Mouse (Mus musculus): ENCODE data around the gene Crtac1. TPM values are rescaled to one million over a fixed set of nuclear protein-coding genes. Genes with fewer than 3 reads are reported as not detected.

Gene Crtac1
- polyA plus RNA-seq, 1 experiment from 2014 or later = 43.8 TPM

DNA sequence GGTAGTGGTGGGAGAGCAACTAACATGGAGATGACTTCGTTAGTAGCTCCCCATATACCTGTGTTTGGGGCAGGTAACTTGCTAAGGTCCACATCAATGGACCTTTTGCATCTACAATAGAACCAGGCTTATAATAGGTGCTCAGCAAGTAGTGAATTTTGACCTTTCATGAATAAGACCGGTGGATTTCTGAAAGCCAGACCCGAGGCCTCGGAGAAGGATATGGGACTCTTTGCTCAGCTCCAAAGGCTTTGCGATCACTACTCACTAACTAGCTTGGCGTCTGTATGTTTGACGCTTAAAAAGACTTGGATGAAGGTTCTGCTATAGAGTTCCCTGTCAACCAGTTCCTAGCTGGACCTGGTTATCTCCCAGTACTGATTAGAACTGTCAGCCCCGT, 1.2 kb upstream of the Crtac1 start:
- Histone ChIP-seq H3K9ac (peak overlapping the region; percentile 83), H3K4me1 (replicated peaks; ENCODE audit: control insufficient read depth, insufficient read depth, low read length) (peaks cover 16% of the 10 kb centered on the region), H3K36me3 (replicated peaks; ENCODE audit: control insufficient read depth, insufficient read depth) (no peaks in the 10 kb centered on the region), H3K27ac (peak overlapping the region; percentile 91), H3K27me3 (ENCODE audit: control insufficient read depth, insufficient read depth, low read length) (peaks cover 17% of the 10 kb centered on the region), H3K4me2 (replicated peaks) (peak overlapping the region; percentile 91), H3K4me3 (replicated peaks; ENCODE audit: low read length) (peak overlapping the region; percentile 63), H3K9me3 (ENCODE audit: control insufficient read depth, low read length) (no peaks in the 10 kb centered on the region)
- WGBS = 56% methylated on average over 8 of the region's 8 CpGs
- ATAC-seq (ENCODE audit: low FRiP score) (no peak), DNase-seq (ENCODE audit: low spot score) (no peak)

DNA sequence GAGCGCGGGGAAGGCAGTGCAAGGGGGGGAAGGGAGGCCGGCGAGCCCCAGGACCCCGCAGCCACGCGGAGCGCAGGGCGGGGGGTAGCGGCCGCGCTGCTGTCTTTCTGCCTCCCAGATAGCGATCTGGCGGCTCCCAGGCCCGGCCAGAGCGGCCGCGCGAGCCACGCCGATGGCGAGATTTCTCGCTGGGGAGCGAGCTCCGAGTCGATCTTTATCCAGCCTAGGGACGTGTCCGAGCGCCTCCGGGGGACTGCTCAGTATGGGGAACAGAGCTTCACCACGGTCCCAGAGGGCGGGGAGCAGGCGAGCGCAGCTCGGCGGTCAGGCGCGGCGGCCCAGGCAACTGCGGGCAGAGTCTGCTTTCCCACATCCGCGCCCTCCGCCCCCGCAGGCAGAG, 608 bp upstream of the Crtac1 start:
- Histone ChIP-seq H3K9ac (peak overlapping the region; percentile 83), H3K4me3 (replicated peaks; ENCODE audit: low read length) (peak overlapping the region; percentile 63), H3K27me3 (ENCODE audit: control insufficient read depth, insufficient read depth, low read length) (peaks cover 17% of the 10 kb centered on the region), H3K9me3 (ENCODE audit: control insufficient read depth, low read length) (no peaks in the 10 kb centered on the region), H3K27ac (peak overlapping the region; percentile 91), H3K4me1 (replicated peaks; ENCODE audit: control insufficient read depth, insufficient read depth, low read length) (peaks cover 16% of the 10 kb centered on the region), H3K36me3 (replicated peaks; ENCODE audit: control insufficient read depth, insufficient read depth) (no peaks in the 10 kb centered on the region), H3K4me2 (replicated peaks) (peak overlapping the region; percentile 91)
- DNase-seq (ENCODE audit: low spot score) = peak; percentile 65
- WGBS = 0% methylated on average over 24 of the region's 44 CpGs
- ATAC-seq (ENCODE audit: low FRiP score) = peak; percentile 64

DNA sequence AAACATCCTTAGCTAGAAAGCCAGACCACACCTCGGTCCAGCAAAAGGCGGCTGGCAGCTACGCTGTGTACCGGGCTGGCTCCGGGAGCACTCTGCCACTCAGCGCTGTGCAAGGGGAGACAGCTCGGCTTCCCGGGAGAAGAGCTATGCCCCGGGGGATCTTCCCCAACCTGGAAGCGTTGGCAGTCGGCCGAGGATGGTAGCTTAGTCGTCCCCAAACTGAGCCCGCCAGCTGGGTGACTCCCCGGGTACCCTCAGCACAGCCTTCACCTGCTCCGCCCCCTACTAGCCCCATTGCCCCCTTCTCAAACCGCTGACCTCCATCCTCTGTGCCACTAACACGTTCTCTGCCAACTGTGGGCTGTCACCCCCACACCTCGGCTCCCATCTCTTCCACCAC, 602 bp downstream of the Crtac1 start:
- Histone ChIP-seq H3K27ac (no peak overlapping the region; the same call in 1 of the 2 replicates), H3K4me2 (replicated peaks) (peak overlapping the region; percentile 91), H3K4me1 (replicated peaks; ENCODE audit: control insufficient read depth, insufficient read depth, low read length) (peaks cover 16% of the 10 kb centered on the region)

DNA sequence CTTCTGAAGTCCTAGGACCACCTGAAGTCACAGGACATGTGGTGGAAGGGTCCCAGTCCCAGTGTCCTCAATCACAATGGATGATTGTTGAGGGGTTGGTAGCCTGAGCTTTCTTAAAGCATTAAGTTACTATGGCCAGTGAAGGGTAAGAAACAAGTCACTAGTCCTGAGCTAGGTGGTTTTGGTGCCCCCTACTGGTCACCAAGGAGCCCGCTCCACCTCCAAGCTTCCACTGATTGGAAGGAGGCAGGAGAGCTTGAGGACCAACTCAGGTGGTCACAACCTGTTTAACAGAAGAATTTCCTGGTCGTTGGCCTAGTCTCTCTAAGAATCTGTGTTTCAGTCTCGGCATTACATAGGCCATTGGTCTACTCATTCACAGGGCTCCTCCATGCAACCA, 2.2 kb downstream of the Crtac1 start:
- ATAC-seq (ENCODE audit: low FRiP score) (no peak), DNase-seq (ENCODE audit: low spot score) (peak; percentile 81)
- Histone ChIP-seq H3K9me3 (ENCODE audit: control insufficient read depth, low read length) (no peaks in the 10 kb centered on the region), H3K9ac (no peak overlapping the region), H3K4me2 (replicated peaks) (no peak overlapping the region), H3K4me1 (replicated peaks; ENCODE audit: control insufficient read depth, insufficient read depth, low read length) (peaks cover 16% of the 10 kb centered on the region), H3K27me3 (ENCODE audit: control insufficient read depth, insufficient read depth, low read length) (0 out of 2 replicates have a peak, but pooled peaks cover 8% of the 10 kb centered on the region), H3K4me3 (replicated peaks; ENCODE audit: low read length) (no peak overlapping the region), H3K36me3 (replicated peaks; ENCODE audit: control insufficient read depth, insufficient read depth) (no peaks in the 10 kb centered on the region), H3K27ac (no peak overlapping the region)
- WGBS = 9% methylated on average over 3 of the region's 3 CpGs

More for the DNA sequence above, 602 bp downstream of the Crtac1 start:
- Histone ChIP-seq H3K36me3 (replicated peaks; ENCODE audit: control insufficient read depth, insufficient read depth) (no peaks in the 10 kb centered on the region), H3K9me3 (ENCODE audit: control insufficient read depth, low read length) (no peaks in the 10 kb centered on the region), H3K4me3 (replicated peaks; ENCODE audit: low read length) (peak overlapping the region; percentile 63), H3K27me3 (ENCODE audit: control insufficient read depth, insufficient read depth, low read length) (peaks cover 17% of the 10 kb centered on the region), H3K9ac (peak overlapping the region; percentile 83)
- 3% methylated on average over 19 of the region's 19 CpGs for WGBS
- no peak for DNase-seq (ENCODE audit: low spot score)
- ATAC-seq (ENCODE audit: low FRiP score) = 0 out of 2 replicates have a peak, but pooled peaks have one; percentile 4

DNA sequence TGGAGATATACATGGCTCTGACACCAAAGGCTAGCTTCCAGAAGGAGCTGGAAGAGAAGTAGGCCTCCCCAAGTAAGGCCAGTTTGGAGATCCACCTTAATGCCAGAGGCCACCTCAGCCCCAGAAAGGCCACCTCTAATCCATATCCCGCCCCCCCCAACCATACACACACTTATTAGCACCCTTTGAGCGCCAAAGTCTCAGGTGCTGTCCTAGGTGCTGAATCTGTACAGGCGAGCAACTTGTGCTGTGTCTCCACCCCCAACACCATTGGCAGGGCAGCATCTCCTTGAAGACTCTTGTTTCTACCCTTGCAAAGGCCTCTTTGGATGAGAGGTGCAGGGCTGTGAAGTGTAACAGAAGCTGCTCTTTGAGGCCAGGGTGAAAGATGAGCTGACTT, 6.4 kb downstream of the Crtac1 start:
- Histone ChIP-seq H3K9ac (no peak overlapping the region), H3K36me3 (replicated peaks; ENCODE audit: control insufficient read depth, insufficient read depth) (no peaks in the 10 kb centered on the region), H3K27me3 (ENCODE audit: control insufficient read depth, insufficient read depth, low read length) (no peaks in the 10 kb centered on the region), H3K4me2 (replicated peaks) (no peak overlapping the region), H3K4me1 (replicated peaks; ENCODE audit: control insufficient read depth, insufficient read depth, low read length) (no peaks in the 10 kb centered on the region), H3K4me3 (replicated peaks; ENCODE audit: low read length) (no peak overlapping the region), H3K9me3 (ENCODE audit: control insufficient read depth, low read length) (no peaks in the 10 kb centered on the region), H3K27ac (no peak overlapping the region)
- ATAC-seq (ENCODE audit: low FRiP score) (no peak), DNase-seq (ENCODE audit: low spot score) (no peak)
- 30% methylated on average over 3 of the region's 3 CpGs for WGBS

DNA sequence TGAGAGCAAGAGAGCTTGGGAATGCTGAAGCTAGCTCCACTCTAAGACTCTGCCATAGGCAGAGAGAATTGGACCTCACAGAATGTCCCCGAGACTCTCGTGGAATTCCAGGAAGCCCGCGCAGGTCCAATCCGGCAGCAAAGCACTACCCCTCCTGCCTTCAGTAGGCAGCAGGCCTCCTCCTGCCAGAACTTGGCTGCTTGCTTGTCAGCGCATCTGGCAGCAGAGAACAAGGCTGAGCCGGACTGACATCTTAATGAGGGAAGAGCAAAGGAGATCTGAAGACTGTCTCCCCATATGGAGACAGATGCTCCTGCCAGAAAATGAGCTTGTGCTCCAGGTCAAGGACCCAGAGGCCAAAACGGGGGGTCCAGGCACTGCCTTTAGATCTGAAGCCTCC, 16.5 kb downstream of the Crtac1 start:
- ATAC-seq (ENCODE audit: low FRiP score) (no peak), DNase-seq (ENCODE audit: low spot score) (no peak)
- Histone ChIP-seq H3K9ac (no peak overlapping the region), H3K4me1 (replicated peaks; ENCODE audit: control insufficient read depth, insufficient read depth, low read length) (no peaks in the 10 kb centered on the region), H3K36me3 (replicated peaks; ENCODE audit: control insufficient read depth, insufficient read depth) (no peaks in the 10 kb centered on the region), H3K4me3 (replicated peaks; ENCODE audit: low read length) (no peak overlapping the region), H3K27me3 (ENCODE audit: control insufficient read depth, insufficient read depth, low read length) (no peaks in the 10 kb centered on the region), H3K27ac (no peak overlapping the region), H3K9me3 (ENCODE audit: control insufficient read depth, low read length) (no peaks in the 10 kb centered on the region), H3K4me2 (replicated peaks) (no peak overlapping the region)
- WGBS = 74% methylated on average over 8 of the region's 8 CpGs

DNA sequence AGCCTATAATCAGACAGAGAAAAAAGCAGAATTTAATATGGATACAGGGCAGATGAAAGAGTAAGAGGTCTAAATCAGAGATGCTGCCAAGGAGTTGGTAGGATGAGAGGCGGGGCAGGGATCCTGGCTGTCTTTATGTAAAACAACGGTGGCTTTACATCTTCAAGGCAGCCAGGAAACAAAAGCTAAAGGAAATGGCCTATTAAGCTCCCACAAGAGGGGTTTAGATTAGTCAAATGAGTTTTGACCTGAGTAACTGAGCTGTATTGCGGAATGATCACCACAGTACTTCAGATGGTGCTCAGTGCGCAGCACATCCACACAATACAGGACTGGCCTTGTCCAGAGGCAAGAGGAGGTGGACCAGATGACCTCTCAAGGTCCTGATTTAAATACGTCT, 21.7 kb downstream of the Crtac1 start:
- Histone ChIP-seq H3K4me2 (replicated peaks) (no peak overlapping the region; the same call in 1 of the 2 replicates), H3K27me3 (ENCODE audit: control insufficient read depth, insufficient read depth, low read length) (no peaks in the 10 kb centered on the region), H3K4me1 (replicated peaks; ENCODE audit: control insufficient read depth, insufficient read depth, low read length) (peaks cover 21% of the 10 kb centered on the region), H3K36me3 (replicated peaks; ENCODE audit: control insufficient read depth, insufficient read depth) (no peaks in the 10 kb centered on the region), H3K4me3 (replicated peaks; ENCODE audit: low read length) (no peak overlapping the region), H3K9me3 (ENCODE audit: control insufficient read depth, low read length) (no peaks in the 10 kb centered on the region), H3K9ac (peak overlapping the region; percentile 52), H3K27ac (peak overlapping the region; percentile 71)
- WGBS = 33% methylated on average over 5 of the region's 5 CpGs
- no peak for ATAC-seq (ENCODE audit: low FRiP score)
- DNase-seq (ENCODE audit: low spot score) = no peak

DNA sequence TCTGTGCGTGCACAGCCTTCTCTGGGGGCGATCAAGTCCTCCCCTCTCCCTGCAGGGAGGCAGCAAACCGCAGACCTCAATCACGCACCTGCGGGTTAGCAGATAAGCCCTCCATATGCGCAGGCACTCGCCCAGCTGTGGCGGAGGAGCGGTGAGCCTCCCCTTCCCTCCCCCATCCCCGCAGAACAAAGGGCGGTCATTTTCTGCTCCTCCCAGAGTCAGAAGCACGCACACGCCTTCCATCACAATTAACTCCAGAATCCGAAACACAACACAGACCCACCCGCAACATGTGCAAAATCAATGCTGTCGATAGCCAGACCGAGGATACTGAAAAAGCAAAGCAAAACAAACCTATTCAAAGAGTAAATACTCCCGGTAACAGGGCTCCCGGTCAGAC, 22.4 kb downstream of the Crtac1 start:
- Histone ChIP-seq H3K27me3 (ENCODE audit: control insufficient read depth, insufficient read depth, low read length) (no peaks in the 10 kb centered on the region), H3K4me3 (replicated peaks; ENCODE audit: low read length) (peak overlapping the region; percentile 6; the same call in 1 of the 2 replicates), H3K4me2 (replicated peaks) (peak overlapping the region; percentile 47), H3K27ac (peak overlapping the region; percentile 71), H3K9me3 (ENCODE audit: control insufficient read depth, low read length) (no peaks in the 10 kb centered on the region), H3K9ac (peak overlapping the region; percentile 52), H3K36me3 (replicated peaks; ENCODE audit: control insufficient read depth, insufficient read depth) (no peaks in the 10 kb centered on the region), H3K4me1 (replicated peaks; ENCODE audit: control insufficient read depth, insufficient read depth, low read length) (peaks cover 21% of the 10 kb centered on the region)
- ATAC-seq (ENCODE audit: low FRiP score) (peak; percentile 61), DNase-seq (ENCODE audit: low spot score) (peak; percentile 47)
- WGBS = under 1% methylated on average over 19 of the region's 19 CpGs

DNA sequence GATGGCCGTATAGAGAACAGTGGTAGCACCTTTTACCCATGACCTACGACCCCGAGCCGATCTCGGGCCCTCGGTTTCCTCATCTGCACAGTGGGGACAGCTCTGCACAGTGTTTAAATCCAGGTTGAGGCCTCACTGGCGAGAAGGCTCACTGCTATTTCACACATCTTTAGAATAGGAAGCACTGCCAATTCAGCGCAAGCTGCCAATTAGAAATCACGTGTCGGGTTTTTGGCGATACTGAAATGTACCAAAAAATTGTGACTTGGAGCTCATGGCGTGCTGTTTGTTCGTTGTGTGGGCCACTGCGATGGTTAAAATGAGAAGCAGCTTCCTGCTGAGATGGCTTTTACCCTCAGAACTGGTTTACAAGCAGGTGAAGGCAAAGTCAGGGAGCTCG, 27.2 kb downstream of the Crtac1 start:
- H3K4me2 ChIP-seq (replicated peaks) = no peak overlapping the region
- no peaks in the 10 kb centered on the region for H3K27me3 ChIP-seq (ENCODE audit: control insufficient read depth, insufficient read depth, low read length)
- peaks cover 15% of the 10 kb centered on the region for H3K4me1 ChIP-seq (replicated peaks; ENCODE audit: control insufficient read depth, insufficient read depth, low read length)
- no peak overlapping the region for H3K9ac ChIP-seq
- ATAC-seq (ENCODE audit: low FRiP score) (no peak), DNase-seq (ENCODE audit: low spot score) (no peak)
- no peaks in the 10 kb centered on the region for H3K9me3 ChIP-seq (ENCODE audit: control insufficient read depth, low read length)
- no peak overlapping the region for H3K4me3 ChIP-seq (replicated peaks; ENCODE audit: low read length)
- no peak overlapping the region for H3K27ac ChIP-seq
- WGBS = 86% methylated on average over 15 of the region's 15 CpGs
- H3K36me3 ChIP-seq (replicated peaks; ENCODE audit: control insufficient read depth, insufficient read depth) = no peaks in the 10 kb centered on the region

DNA sequence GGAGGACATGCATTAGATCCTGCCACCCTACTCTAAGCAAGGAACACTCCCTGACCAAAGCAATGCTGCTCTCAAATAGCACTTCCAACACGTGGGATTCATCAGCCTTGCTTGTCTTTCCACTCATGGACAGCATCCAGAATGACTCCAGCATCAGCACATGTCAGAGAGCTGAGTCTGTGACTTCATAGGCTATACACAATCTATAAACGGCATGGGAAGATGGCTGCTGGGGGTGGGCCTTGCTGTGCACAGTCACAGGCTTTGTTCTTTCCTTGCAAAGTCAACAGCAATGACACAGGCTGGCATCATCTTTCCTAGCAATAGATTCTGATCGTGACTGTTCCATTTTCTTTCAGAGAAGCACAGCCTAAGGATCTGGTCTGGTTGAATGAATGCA, 31.6 kb downstream of the Crtac1 start:
- Histone ChIP-seq H3K27me3 (ENCODE audit: control insufficient read depth, insufficient read depth, low read length) (no peaks in the 10 kb centered on the region), H3K9me3 (ENCODE audit: control insufficient read depth, low read length) (no peaks in the 10 kb centered on the region), H3K4me2 (replicated peaks) (no peak overlapping the region), H3K9ac (no peak overlapping the region), H3K36me3 (replicated peaks; ENCODE audit: control insufficient read depth, insufficient read depth) (no peaks in the 10 kb centered on the region), H3K4me3 (replicated peaks; ENCODE audit: low read length) (no peak overlapping the region), H3K4me1 (replicated peaks; ENCODE audit: control insufficient read depth, insufficient read depth, low read length) (no peaks in the 10 kb centered on the region), H3K27ac (no peak overlapping the region)
- ATAC-seq (ENCODE audit: low FRiP score) (no peak), DNase-seq (ENCODE audit: low spot score) (no peak)
- 59% methylated on average over 3 of the region's 3 CpGs for WGBS
